Mouse (Mus musculus) left cerebral cortex, adult 11 months (tissue): Measurements from ENCODE around the gene Sap30bp.
A peak's percentile ranks its signal among the peaks of the same experiment; 100 is the strongest.

ENCODE experiments used
- DNase-seq: peaks from one replicate; pipeline ENCODE4 v3.0.0; 2022; ENCODE audit warnings: low spot score

The Sap30bp gene

GRCm38 (mm10) chr11:116002894-116003293, 69.8 kb downstream of the Sap30bp start:
- no peak for DNase-seq

GRCm38 (mm10) chr11:116004186-116004823, 71.2 kb downstream of the Sap30bp start:
- no peak for DNase-seq

- DNase-seq = no peak
Measured at GRCm38 (mm10) chr11:116004840-116005700, 72.0 kb downstream of the Sap30bp start.

- DNase-seq = no peak
Measured at GRCm38 (mm10) chr11:116005701-116006419, 72.8 kb downstream of the Sap30bp start.

- DNase-seq = no peak
Measured at GRCm38 (mm10) chr11:116007095-116007850, 74.2 kb downstream of the Sap30bp start.

- no peak for DNase-seq
Measured at GRCm38 (mm10) chr11:116008411-116008810, 75.3 kb downstream of the Sap30bp start.

- no peak for DNase-seq
Measured at GRCm38 (mm10) chr11:116008832-116009375, 75.8 kb downstream of the Sap30bp start.

GRCm38 (mm10) chr11:116009661-116010060, 76.6 kb downstream of the Sap30bp start:
- no peak for DNase-seq

GRCm38 (mm10) chr11:116010146-116010545, 77.1 kb downstream of the Sap30bp start:
- no peak for DNase-seq

GRCm38 (mm10) chr11:116010948-116011347, 77.9 kb downstream of the Sap30bp start:
- no peak for DNase-seq

GRCm38 (mm10) chr11:116011529-116012261, 78.6 kb downstream of the Sap30bp start:
- DNase-seq = no peak

GRCm38 (mm10) chr11:116012262-116012947, 79.3 kb downstream of the Sap30bp start, which contains the start of gene Galk1:
Gene Galk1, minus strand, starts transcription at chr11:116012719.
- DNase-seq = peak; percentile 75

- DNase-seq = no peak
Measured at GRCm38 (mm10) chr11:116014821-116015220, 81.7 kb downstream of the Sap30bp start.
